Mouse (Mus musculus) lung, embryonic 14.5 days (tissue): ENCODE measurements around the gene Filip1. TPM values are rescaled to one million over a fixed set of nuclear protein-coding genes. Genes with fewer than 3 reads are reported as not detected.
"Not testable (repeated sequence)": the region's sequence is repeated elsewhere in the genome, so short reads cannot be mapped to it uniquely, and the experiment has no call there.

ENCODE experiments used
- ATAC-seq: fragments of 200-750 bp; cut with Nextera tagmentation; 2 replicates; pipeline ENCODE4 v1.8.0; 2017; ENCODE audit warnings: mild to moderate bottlenecking, moderate TSS enrichment, moderate library complexity; ENCODE audit not compliant: insufficient read depth
- DNase-seq: peaks from one replicate; pipeline ENCODE4 v3.0.0-alpha.2; 2015
- H3K27ac ChIP-seq: fragments of 300-500 bp; sonication (generic); 2 replicates; pipeline ENCODE4 v1.5.1; 2014; ENCODE audit warnings: low read depth, mild to moderate bottlenecking, moderate library complexity
- H3K27me3 ChIP-seq: fragments of 300-500 bp; sonication (generic); 2 replicates; pipeline ENCODE4 v1.6.1; 2014; ENCODE audit warnings: low read length, control low read depth; ENCODE audit not compliant: insufficient read depth
- H3K36me3 ChIP-seq: fragments of 300-500 bp; sonication (generic); 2 replicates; pipeline ENCODE4 v1.6.1; 2014; ENCODE audit warnings: control low read depth; ENCODE audit not compliant: insufficient read depth
- H3K4me1 ChIP-seq: fragments of 300-500 bp; sonication (generic); 2 replicates; pipeline ENCODE4 v1.6.1; 2014; ENCODE audit warnings: antibody characterized with exemption, control low read depth; ENCODE audit not compliant: insufficient read depth
- H3K4me2 ChIP-seq: fragments of 300-500 bp; sonication (generic); 2 replicates; pipeline ENCODE4 v1.6.1; 2014; ENCODE audit warnings: mild to moderate bottlenecking
- H3K4me3 ChIP-seq: fragments of 300-500 bp; sonication (generic); 2 replicates; pipeline ENCODE4 v1.5.1; 2014; ENCODE audit warnings: low read depth, low read length
- H3K9ac ChIP-seq: fragments of 300-500 bp; sonication (generic); 2 replicates; pipeline ENCODE4 v1.6.1; 2014
- H3K9me3 ChIP-seq: fragments of 300-500 bp; sonication (generic); 2 replicates; pipeline ENCODE4 v1.6.1; 2016; ENCODE audit warnings: low read depth, low read length, control low read depth
- CTCF ChIP-seq: IDR thresholded peaks from 2 replicates; pipeline ENCODE4 v1.5.1; 2016; ENCODE audit warnings: antibody characterized with exemption, low read depth
- WGBS: fragments of 180-500 bp; shearing (Covaris S2); extraction: QIAGEN DNeasy Blood & Tissue Kit; methylation state at CpG from one replicate; pipeline ENCODE4 v1.1.7; 2014; 5-methylcytosine and 5-hydroxymethylcytosine counted together
- polyA plus RNA-seq: library from polyadenylated mRNA; unstranded; fragments of >200 nt; fragmentation: Nextera tagmentation; extraction: Ambion mirVana; gene quantifications from 2 replicates; pipeline ENCODE4 v1.2.1, GENCODE M21; 2014

The Filip1 gene
- polyA plus RNA-seq, 1 experiment from 2014 or later = 12.2 TPM

- no peak overlapping the region for H3K4me2 ChIP-seq
- no peak overlapping the region for H3K9ac ChIP-seq
- H3K4me1 ChIP-seq = no peaks in the 10 kb centered on the region
- H3K4me3 ChIP-seq = no peak overlapping the region
- DNase-seq (peak; percentile 85), ATAC-seq (peak; percentile 88)
- 47% methylated on average over 13 of the region's 13 CpGs for WGBS
- no peaks in the 10 kb centered on the region for H3K27me3 ChIP-seq
- no peaks in the 10 kb centered on the region for H3K36me3 ChIP-seq
- H3K9me3 ChIP-seq = 0 out of 2 replicates have a peak, but pooled peaks cover 1% of the 10 kb centered on the region
- H3K27ac ChIP-seq = no peak overlapping the region
- no peak for TF ChIP-seq CTCF
Observed at GRCm38 (mm10) chr9:80037262-80037996, 24.8 kb upstream of the Filip1 start.

- H3K36me3 ChIP-seq = no peaks in the 10 kb centered on the region
- TF ChIP-seq CTCF = no peak
- WGBS = 60% methylated on average over 6 of the region's 6 CpGs
- no peak for DNase-seq
- no peak overlapping the region for H3K4me2 ChIP-seq
- ATAC-seq = no peak
- H3K4me1 ChIP-seq = 0 out of 2 replicates have a peak, but pooled peaks cover 3% of the 10 kb centered on the region
- H3K4me3 ChIP-seq = no peak overlapping the region
- H3K27me3 ChIP-seq = no peaks in the 10 kb centered on the region
- H3K9ac ChIP-seq = no peak overlapping the region
- H3K9me3 ChIP-seq = no peaks in the 10 kb centered on the region
- no peak overlapping the region for H3K27ac ChIP-seq
Observed at GRCm38 (mm10) chr9:80026581-80027021, 13.9 kb upstream of the Filip1 start.

GRCm38 (mm10) chr9:80026017-80026416 lies 13.4 kb upstream of the Filip1 start:
- no peaks in the 10 kb centered on the region for H3K9me3 ChIP-seq
- WGBS = 1% methylated on average over 2 of the region's 2 CpGs
- no peaks in the 10 kb centered on the region for H3K36me3 ChIP-seq
- ATAC-seq (0 out of 2 replicates have a peak, but pooled peaks have one; percentile 40), DNase-seq (peak; percentile 95)
- no peak overlapping the region for H3K4me2 ChIP-seq
- peak; percentile 86 for TF ChIP-seq CTCF
- 0 out of 2 replicates have a peak, but pooled peaks cover 3% of the 10 kb centered on the region for H3K4me1 ChIP-seq
- no peak overlapping the region for H3K4me3 ChIP-seq
- no peak overlapping the region for H3K9ac ChIP-seq
- H3K27ac ChIP-seq = no peak overlapping the region
- H3K27me3 ChIP-seq = no peaks in the 10 kb centered on the region

- H3K36me3 ChIP-seq, H3K27ac ChIP-seq, ATAC-seq, H3K27me3 ChIP-seq, H3K4me3 ChIP-seq, H3K9me3 ChIP-seq, H3K4me1 ChIP-seq, H3K9ac ChIP-seq, DNase-seq, H3K4me2 ChIP-seq: not testable (repeated sequence)
- WGBS = 82% methylated on average over 5 of the region's 5 CpGs
Observed at GRCm38 (mm10) chr9:80025347-80025746, 12.7 kb upstream of the Filip1 start.

GRCm38 (mm10) chr9:80022821-80023220 lies 10.2 kb upstream of the Filip1 start:
- peak; percentile 93 for ATAC-seq
- 0 out of 2 replicates have a peak overlapping the region, but pooled peaks have one; percentile 3 for H3K4me2 ChIP-seq
- 0 out of 2 replicates have a peak, but pooled peaks cover 3% of the 10 kb centered on the region for H3K4me1 ChIP-seq
- H3K27me3 ChIP-seq = no peaks in the 10 kb centered on the region
- no peak for TF ChIP-seq CTCF
- H3K27ac ChIP-seq = peak overlapping the region; percentile 72
- WGBS = 39% methylated on average over 8 of the region's 8 CpGs
- H3K4me3 ChIP-seq = no peak overlapping the region
- peak; percentile 71 for DNase-seq
- no peaks in the 10 kb centered on the region for H3K9me3 ChIP-seq
- H3K9ac ChIP-seq = 0 out of 2 replicates have a peak overlapping the region, but pooled peaks have one; percentile 7
- H3K36me3 ChIP-seq = no peaks in the 10 kb centered on the region

- H3K27me3 ChIP-seq = no peaks in the 10 kb centered on the region
- no peak overlapping the region for H3K4me3 ChIP-seq
- ATAC-seq (no peak), DNase-seq (no peak)
- WGBS = 45% methylated on average over 1 of the region's 1 CpGs
- no peak overlapping the region for H3K27ac ChIP-seq
- no peak overlapping the region for H3K4me2 ChIP-seq
- TF ChIP-seq CTCF = no peak
- no peaks in the 10 kb centered on the region for H3K36me3 ChIP-seq
- H3K9ac ChIP-seq = no peak overlapping the region
- no peaks in the 10 kb centered on the region for H3K9me3 ChIP-seq
- H3K4me1 ChIP-seq = 0 out of 2 replicates have a peak, but pooled peaks cover 3% of the 10 kb centered on the region
Observed at GRCm38 (mm10) chr9:80021648-80022047, 9.0 kb upstream of the Filip1 start.

- no peak for ATAC-seq
- DNase-seq = no peak
- H3K9ac ChIP-seq = no peak overlapping the region
- H3K9me3 ChIP-seq = no peaks in the 10 kb centered on the region
- no peak for TF ChIP-seq CTCF
- no peaks in the 10 kb centered on the region for H3K36me3 ChIP-seq
- WGBS = 55% methylated on average over 3 of the region's 3 CpGs
- H3K27ac ChIP-seq = no peak overlapping the region
- no peaks in the 10 kb centered on the region for H3K27me3 ChIP-seq
- H3K4me1 ChIP-seq = 0 out of 2 replicates have a peak, but pooled peaks cover 3% of the 10 kb centered on the region
- no peak overlapping the region for H3K4me3 ChIP-seq
- no peak overlapping the region for H3K4me2 ChIP-seq
Observed at GRCm38 (mm10) chr9:80020429-80020828, 7.8 kb upstream of the Filip1 start.
